Mouse (Mus musculus): ENCODE data around the gene Dnajb12.

DNA sequence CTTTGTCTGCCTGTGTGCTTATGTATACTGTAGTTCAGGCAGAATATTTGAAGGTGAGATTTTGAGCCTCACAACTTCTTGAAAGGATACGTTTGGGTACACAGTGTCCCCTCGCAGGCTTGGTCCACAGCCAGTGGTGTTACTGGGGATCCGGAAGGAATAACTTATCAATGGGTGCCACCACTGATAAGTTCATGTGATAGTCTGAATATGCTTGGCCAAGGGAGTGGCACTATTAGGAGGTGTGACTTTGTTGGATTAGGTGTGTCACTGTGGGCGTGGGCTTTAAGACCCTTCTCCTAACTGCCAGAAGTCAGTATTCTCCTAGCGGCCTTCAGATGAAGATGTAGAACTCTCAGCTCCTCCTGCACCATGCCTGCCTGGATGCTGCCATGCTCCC, 6.2 kb upstream of the Dnajb12 start:
- TF ChIP-seq CTCF (IDR thresholded peaks at IDR 0.05; ENCODE audit: insufficient read depth, low read depth, low read length) (no peak), POLR2A (IDR thresholded peaks at IDR 0.05; ENCODE audit: insufficient read depth, low read depth, low read length) (no peak)

All from olfactory bulb, adult 2 months (tissue).